Mouse (Mus musculus) CD8-positive naive resting alpha-beta T cell, adult 2 months (primary cell): ENCODE data around the gene Extl1.
"Not testable (repeated sequence)": the region's sequence is repeated elsewhere in the genome, so short reads cannot be mapped to it uniquely, and the experiment has no call there.

Source experiments
- DNase-seq, 2 experiments: peaks; one replicate each; pipeline ENCODE4 v3.0.0; 2022; ENCODE audit warnings: low read depth in 2 of 2, low spot score in 2 of 2

Extl1 gene

GRCm38 (mm10) chr4:134352261-134352707, 31.4 kb downstream of the Extl1 start:
- no peak for DNase-seq

GRCm38 (mm10) chr4:134351329-134352260, 32.1 kb downstream of the Extl1 start:
- DNase-seq: no peak

- no peak for DNase-seq
Observed at GRCm38 (mm10) chr4:134350641-134351040, 33.0 kb downstream of the Extl1 start.

GRCm38 (mm10) chr4:134349829-134350228, 33.8 kb downstream of the Extl1 start:
- no peak for DNase-seq

DNA sequence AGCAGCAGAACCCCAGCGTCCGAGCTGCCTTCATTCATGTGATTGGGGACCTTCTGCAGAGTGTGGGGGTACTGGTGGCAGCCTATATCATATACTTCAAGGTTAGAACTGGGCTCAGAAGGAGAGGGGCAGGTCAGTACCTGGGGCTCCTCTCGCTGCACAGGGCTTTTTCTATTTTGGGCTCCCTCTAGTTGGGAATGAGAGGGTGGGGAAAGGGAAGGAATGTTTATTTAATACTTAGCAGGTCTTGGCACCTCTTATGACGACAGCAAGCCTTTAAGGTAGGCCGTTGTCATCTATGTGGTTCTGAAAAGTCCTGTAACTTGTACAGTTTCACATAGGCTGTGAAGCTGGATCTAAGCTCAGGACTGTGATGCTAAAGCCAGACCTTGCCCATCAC, 35.1 kb downstream of the Extl1 start:
- DNase-seq: no peak

DNA sequence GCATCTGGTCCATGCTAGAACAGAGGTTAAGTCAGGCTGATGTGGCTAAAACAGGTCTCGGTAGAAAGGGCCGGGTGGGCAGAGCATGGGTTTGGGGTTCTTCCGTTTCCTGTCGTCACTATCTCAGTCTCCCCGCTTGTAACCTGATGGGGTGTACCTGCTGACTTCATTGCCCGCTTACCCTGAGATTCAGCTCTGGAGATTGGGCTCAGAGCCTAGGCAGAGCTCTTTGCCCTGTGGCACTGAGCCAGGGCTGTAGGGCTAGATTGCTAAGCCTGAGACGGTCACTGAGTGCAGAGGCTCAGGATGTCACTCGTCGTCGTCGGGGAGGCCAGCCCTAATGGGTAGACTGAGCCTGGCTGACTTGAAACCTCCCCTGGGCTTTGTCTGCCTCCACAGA, 35.6 kb downstream of the Extl1 start:
- no peak for DNase-seq

DNA sequence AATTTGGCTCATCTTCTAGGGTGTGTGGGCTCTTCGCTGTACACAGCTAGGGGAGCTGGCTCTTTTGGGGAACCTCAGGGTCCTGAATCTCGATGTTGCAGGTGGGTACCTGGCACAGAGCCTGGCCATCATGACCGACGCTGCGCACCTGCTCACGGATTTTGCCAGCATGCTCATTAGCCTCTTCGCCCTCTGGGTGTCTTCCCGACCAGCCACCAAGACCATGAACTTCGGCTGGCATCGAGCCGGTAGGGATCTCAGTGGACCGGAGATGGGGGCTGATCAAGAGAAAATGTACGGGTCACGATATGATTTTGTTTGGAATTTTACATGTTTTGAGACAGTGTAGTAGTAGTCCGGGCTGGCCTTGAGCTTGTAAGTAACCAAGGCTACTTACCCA, 37.8 kb downstream of the Extl1 start:
- DNase-seq: no peak

DNA sequence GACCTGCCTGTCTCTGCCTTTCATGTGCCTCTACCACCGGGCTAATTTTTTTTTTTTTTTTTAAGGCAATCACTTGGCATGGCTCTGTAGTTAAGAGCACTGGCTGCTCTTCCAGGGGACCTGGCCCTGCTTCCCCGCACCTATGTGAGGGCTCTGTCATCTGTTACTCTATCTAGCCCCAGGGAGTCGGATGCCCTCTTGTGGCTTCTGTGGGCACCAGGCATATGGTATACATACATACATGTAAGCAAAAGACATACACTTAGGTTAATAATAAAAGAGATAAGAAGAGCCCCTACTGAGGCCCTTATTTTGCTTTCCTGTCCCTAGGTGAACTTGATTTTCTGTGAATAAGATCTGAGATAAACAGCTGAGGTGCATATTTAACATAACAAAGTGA, 39.0 kb downstream of the Extl1 start:
- no peak for DNase-seq

GRCm38 (mm10) chr4:134343071-134344031, 40.3 kb downstream of the Extl1 start, which contains the start of gene Slc30a2:
TSS of gene Slc30a2 (plus strand) at chr4:134343181.
- DNase-seq: no peak

DNA sequence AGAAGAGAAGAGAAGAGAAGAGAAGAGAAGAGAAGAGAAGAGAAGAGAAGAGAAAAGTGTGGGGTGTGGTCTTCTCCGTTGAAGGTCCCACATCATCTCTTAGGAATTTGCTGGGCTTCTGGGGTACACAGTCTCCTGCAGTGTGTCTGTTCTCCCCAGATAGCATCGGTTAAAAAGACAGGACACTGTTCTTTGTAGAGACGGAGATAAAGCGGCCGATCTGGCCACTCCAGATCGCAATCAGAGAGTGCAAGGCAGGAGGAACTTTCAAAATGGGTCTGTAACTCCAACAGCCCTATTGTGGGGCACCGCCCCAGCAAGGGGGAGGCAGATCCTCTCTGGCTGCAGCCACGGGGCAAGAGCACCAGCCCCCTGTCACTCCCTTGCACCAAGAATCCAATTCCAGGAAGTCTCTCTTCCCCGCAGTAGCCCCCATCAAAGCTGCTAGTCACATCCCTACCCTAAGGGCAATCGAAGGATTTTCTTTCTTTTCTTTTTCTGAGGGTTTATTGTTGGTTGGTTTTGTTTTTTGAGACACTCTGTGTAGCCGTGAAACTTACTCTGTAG, 41.4 kb downstream of the Extl1 start:
- no peak for DNase-seq

GRCm38 (mm10) chr4:134341231-134341630, 42.4 kb downstream of the Extl1 start:
- not testable (repeated sequence) for DNase-seq

GRCm38 (mm10) chr4:134330281-134330680, 53.4 kb downstream of the Extl1 start:
- no peak for DNase-seq

DNA sequence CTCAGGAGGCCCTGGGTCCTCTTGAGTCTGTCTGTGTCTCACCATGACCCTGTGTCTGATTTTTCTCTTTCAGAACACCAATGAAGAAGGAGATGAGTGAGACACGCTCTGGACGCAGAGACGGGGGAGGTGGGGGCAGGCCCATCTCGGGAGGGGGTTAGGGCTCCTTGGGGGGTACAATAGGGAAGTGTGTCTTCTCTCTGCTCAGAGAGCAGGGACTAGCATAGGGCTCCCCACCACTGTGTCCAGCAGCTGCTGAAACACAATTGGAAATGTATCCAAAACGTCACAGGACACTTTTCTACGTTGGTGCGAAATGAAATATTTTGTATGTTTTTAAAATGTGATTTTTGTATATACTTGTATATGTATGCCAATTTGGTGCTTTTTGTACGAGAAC, 54.8 kb downstream of the Extl1 start:
- DNase-seq: no peak

GRCm38 (mm10) chr4:134328151-134328550, 55.5 kb downstream of the Extl1 start:
- no peak for DNase-seq

DNA sequence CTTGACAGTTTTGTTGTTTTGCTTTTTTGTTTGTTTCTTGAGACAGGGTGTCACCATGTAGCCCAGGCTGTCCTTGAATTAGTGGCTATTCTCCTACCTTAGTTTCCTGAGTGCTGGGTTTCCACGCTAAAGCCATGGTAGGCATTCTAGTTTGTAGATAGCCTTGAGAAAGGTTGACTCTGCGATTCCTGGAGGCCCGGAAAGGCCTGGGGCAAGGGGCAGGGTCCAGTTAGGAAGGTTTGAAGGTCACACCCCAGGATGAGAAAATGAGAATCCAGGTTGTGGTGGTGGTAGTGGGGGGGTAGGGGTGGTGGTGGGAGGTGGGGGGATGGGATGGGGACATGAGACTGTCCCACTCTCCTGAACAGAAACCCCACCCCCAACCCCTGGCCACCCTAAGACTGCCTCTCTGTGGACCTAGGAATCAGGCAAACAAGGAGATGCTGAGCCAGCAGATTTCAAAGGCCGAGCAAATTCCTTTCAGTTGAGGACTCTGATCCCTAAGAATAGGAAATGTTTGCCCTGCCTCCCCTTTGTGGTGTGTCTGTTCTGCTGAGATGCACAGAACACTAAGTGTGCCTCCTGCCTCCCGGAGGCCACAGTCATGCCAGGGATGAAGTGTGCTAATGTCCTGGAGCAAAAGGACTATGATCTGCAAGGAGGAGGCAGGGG, 56.7 kb downstream of the Extl1 start:
- no peak for DNase-seq

DNA sequence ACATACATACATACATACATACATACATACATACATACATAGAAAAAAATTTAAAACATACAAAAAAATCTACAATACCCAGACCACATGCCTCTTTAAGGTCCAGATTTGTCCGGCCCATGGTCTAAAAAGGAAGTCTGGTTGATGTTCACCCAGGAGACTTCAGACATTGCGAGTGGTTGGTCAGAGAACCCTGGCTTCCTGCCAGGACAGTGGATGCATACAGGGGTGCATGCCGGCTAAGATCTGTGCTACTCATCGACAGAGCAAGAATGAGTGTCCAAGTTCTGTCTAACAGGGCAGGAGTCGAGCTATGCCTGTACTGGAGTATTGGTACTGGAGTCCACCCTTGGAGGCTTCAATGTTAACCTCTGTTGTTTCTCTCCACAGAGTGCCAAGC, 59.0 kb downstream of the Extl1 start:
- no peak for DNase-seq

- DNase-seq: no peak
Observed at GRCm38 (mm10) chr4:134321524-134321923, 62.1 kb downstream of the Extl1 start.

DNA sequence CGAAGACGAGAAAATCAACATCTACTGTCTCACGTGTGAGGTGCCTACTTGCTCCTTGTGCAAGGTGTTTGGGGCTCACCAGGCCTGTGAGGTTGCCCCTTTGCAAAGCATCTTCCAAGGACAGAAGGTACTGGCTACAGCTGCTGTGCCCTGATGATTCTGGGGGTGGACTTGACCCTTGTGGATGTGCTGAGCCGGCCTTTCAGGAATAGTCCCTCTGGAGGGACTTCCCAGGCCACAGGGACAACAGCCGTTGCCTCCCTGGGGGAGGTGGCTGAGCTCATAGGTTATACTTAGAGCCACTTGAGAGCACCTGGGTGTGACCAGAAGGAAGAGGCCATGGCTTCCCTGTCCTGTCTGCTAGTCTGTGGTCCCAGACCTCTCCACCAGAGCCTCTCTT, 64.0 kb downstream of the Extl1 start:
- DNase-seq: no peak

GRCm38 (mm10) chr4:134319074-134319473, 64.6 kb downstream of the Extl1 start:
- DNase-seq: no peak

DNA sequence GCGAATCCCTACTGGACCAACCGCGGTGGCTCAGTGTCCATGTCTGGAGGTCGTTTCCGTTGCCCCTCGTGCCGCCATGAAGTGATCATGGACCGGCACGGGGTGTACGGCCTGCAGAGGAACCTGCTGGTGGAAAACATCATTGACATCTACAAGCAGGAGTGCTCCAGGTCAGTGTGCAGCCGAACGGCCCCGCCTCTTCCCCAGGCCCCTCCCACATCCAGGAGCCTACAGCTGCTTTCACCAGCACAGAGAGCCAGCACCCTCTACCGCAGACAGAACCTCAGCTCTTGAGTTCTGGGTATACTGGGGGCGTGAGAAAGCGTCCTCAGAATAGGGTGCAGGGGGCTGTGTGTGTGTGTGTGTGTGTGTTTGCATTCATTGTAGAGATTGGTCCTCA, 67.3 kb downstream of the Extl1 start:
- DNase-seq: no peak

DNA sequence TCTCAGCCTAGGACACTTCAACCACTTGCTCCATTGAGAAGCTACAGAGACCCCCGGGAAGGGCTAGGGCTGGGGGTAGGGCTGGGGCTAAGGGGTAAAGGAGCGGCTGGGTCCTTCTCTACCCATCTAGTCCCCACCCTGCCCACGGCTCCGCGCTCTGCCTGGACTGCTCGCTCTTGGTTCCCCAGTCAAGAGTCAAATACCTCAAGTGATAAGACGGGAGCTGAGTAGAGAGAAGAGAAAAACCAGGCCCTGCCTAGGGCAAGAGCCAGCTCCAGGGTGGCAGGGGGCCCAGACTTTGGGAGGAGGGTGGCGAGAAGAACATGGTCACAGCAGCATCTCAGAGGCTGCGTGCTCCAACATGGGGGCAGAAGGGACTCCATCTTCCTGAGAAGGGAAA, 68.2 kb downstream of the Extl1 start:
- DNase-seq: no peak
